Mouse (Mus musculus): Measurements from ENCODE around the gene Ppfia1. TPM values are rescaled to one million over a fixed set of nuclear protein-coding genes. Genes with fewer than 3 reads are reported as not detected.

Ppfia1 gene
- polyA plus RNA-seq, 1 experiment from 2014 or later = 35.6 TPM

DNA sequence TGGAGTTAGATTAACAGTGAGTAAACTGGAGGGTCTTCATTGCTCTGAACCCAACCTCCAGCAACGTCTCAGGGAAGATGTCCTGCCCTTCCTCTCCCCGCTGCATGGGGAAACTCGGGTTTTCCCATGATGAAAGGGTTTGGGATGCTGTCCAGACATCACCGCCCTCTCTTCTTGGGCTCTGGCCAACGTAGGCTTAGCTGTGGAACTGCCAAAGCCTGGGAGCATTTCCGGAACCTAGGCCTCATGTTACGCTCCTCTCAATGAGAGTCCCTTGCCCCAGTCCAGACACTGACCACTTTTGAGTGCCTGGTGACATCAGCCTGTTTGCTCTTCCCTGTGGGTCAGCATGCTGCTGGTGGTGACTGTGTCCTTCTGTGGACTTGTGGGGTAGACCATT is 15.9 kb upstream of the Ppfia1 start:
- Histone ChIP-seq H3K9ac (no peak overlapping the region), H3K36me3 (no peaks in the 10 kb centered on the region), H3K4me3 (no peak overlapping the region), H3K27ac (0 out of 2 replicates have a peak overlapping the region, but pooled peaks have one; percentile 39), H3K27me3 (no peaks in the 10 kb centered on the region), H3K4me2 (no peak overlapping the region), H3K4me1 (0 out of 2 replicates have a peak, but pooled peaks cover 7% of the 10 kb centered on the region), H3K9me3 (no peaks in the 10 kb centered on the region)
- peak; percentile 70 for ATAC-seq (ENCODE audit: borderline replicate concordance, extremely low read depth, low FRiP score, low TSS enrichment)
- WGBS = 25% methylated on average over 7 of the region's 7 CpGs

- H3K27ac ChIP-seq = no peak overlapping the region
- no peaks in the 10 kb centered on the region for H3K36me3 ChIP-seq
- H3K4me3 ChIP-seq = no peak overlapping the region
- H3K4me2 ChIP-seq = no peak overlapping the region
- H3K4me1 ChIP-seq = peaks cover 12% of the 10 kb centered on the region; the same call in 1 of the 2 replicates
- no peaks in the 10 kb centered on the region for H3K9me3 ChIP-seq
- no peak for ATAC-seq (ENCODE audit: borderline replicate concordance, extremely low read depth, low FRiP score, low TSS enrichment)
- no peaks in the 10 kb centered on the region for H3K27me3 ChIP-seq
- no peak overlapping the region for H3K9ac ChIP-seq
Measured at GRCm38 (mm10) chr7:144568091-144568490, 14.6 kb upstream of the Ppfia1 start.

DNA sequence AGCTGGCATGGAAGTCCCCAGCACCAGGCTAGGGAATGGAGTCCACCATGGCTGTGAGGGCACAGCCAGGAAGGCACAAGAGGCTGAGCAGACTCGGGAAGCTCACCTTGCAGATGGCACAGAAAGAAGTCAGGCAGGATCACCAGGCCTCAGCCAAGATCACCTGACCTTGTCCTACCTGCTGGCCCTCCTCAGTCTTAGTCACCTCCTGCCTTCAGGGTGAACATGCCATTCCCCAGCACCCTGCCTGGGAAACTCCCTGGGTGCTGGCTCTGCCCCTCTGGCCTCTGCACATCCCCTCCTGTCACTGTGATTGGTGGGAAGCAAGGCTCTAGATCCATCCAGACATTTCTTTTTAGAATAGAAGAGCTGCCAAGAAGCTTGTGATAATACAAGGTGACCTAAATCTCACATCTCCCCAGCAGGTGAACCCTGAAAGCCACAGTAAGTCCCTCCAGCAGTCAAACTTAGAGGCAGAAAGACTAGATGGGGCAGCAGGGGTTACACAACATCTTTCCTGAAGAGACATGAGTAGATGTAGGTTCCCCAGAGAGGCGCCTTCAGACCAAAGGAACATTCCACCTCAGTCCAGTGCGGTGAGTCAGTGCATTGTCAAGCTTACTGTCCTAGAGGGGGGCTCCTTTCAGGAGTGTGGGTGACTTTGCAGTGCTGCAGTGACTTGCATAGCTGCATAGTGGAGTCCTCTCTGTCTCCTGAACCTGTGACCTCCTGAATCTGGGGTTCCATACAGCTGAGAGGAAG is 13.6 kb upstream of the Ppfia1 start:
- no peak for ATAC-seq (ENCODE audit: borderline replicate concordance, extremely low read depth, low FRiP score, low TSS enrichment)
- peaks cover 12% of the 10 kb centered on the region; the same call in 1 of the 2 replicates for H3K4me1 ChIP-seq
- WGBS = 69% methylated on average over 3 of the region's 3 CpGs
- no peak overlapping the region for H3K4me3 ChIP-seq
- H3K9ac ChIP-seq = no peak overlapping the region
- H3K27me3 ChIP-seq = no peaks in the 10 kb centered on the region
- H3K4me2 ChIP-seq = no peak overlapping the region
- no peak overlapping the region for H3K27ac ChIP-seq
- no peaks in the 10 kb centered on the region for H3K9me3 ChIP-seq
- H3K36me3 ChIP-seq = no peaks in the 10 kb centered on the region

GRCm38 (mm10) chr7:144563456-144564155 is 10.1 kb upstream of the Ppfia1 start:
- no peak overlapping the region for H3K9ac ChIP-seq
- peak overlapping the region; percentile 54; the same call in 1 of the 2 replicates for H3K27ac ChIP-seq
- H3K9me3 ChIP-seq = no peaks in the 10 kb centered on the region
- H3K27me3 ChIP-seq = no peaks in the 10 kb centered on the region
- 49% methylated on average over 9 of the region's 9 CpGs for WGBS
- no peaks in the 10 kb centered on the region for H3K36me3 ChIP-seq
- peak; percentile 50 for ATAC-seq (ENCODE audit: borderline replicate concordance, extremely low read depth, low FRiP score, low TSS enrichment)
- no peak overlapping the region for H3K4me2 ChIP-seq
- H3K4me3 ChIP-seq = no peak overlapping the region
- H3K4me1 ChIP-seq = peaks cover 5% of the 10 kb centered on the region; the same call in 1 of the 2 replicates

GRCm38 (mm10) chr7:144562016-144562415 is 8.5 kb upstream of the Ppfia1 start:
- no peaks in the 10 kb centered on the region for H3K9me3 ChIP-seq
- H3K4me3 ChIP-seq = no peak overlapping the region
- 22% methylated on average over 3 of the region's 3 CpGs for WGBS
- no peak overlapping the region for H3K4me2 ChIP-seq
- H3K4me1 ChIP-seq = peaks cover 5% of the 10 kb centered on the region; the same call in 1 of the 2 replicates
- no peaks in the 10 kb centered on the region for H3K36me3 ChIP-seq
- no peak for ATAC-seq (ENCODE audit: borderline replicate concordance, extremely low read depth, low FRiP score, low TSS enrichment)
- H3K27me3 ChIP-seq = no peaks in the 10 kb centered on the region
- H3K27ac ChIP-seq = no peak overlapping the region
- H3K9ac ChIP-seq = no peak overlapping the region

DNA sequence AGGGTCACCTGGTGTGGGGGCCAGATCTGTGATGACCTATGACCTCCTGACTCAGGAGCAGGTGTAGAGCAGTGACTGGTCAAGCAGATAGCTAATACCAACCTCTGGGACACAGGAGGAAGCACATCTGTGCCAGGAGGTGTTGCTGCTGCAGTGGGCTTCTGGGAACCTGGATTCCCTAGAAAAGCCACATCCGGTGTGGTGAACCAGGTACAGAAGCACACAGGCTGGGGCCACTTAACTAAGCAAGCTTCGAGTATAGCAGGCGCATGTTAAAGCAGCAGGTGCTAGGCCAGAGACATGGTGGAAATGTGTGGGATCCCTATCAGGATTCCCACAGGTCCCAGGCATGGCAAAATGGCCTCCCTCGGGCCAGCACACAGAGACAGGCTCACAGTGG is 7.1 kb upstream of the Ppfia1 start:
- WGBS = 72% methylated on average over 4 of the region's 4 CpGs
- no peak for ATAC-seq (ENCODE audit: borderline replicate concordance, extremely low read depth, low FRiP score, low TSS enrichment)

GRCm38 (mm10) chr7:144558552-144558951 is 5.0 kb upstream of the Ppfia1 start:
- Histone ChIP-seq H3K36me3 (no peaks in the 10 kb centered on the region), H3K27ac (no peak overlapping the region), H3K4me2 (no peak overlapping the region), H3K9ac (no peak overlapping the region), H3K4me1 (peaks cover 9% of the 10 kb centered on the region), H3K27me3 (no peaks in the 10 kb centered on the region; the same call in 1 of the 2 replicates), H3K9me3 (no peaks in the 10 kb centered on the region), H3K4me3 (no peak overlapping the region)
- ATAC-seq (ENCODE audit: borderline replicate concordance, extremely low read depth, low FRiP score, low TSS enrichment) = no peak
- 44% methylated on average over 6 of the region's 6 CpGs for WGBS

More for the DNA sequence above, 7.1 kb upstream of the Ppfia1 start:
- peaks cover 5% of the 10 kb centered on the region; the same call in 1 of the 2 replicates for H3K4me1 ChIP-seq
- no peak overlapping the region for H3K4me2 ChIP-seq
- H3K4me3 ChIP-seq = no peak overlapping the region
- H3K27me3 ChIP-seq = no peaks in the 10 kb centered on the region; the same call in 1 of the 2 replicates
- no peak overlapping the region for H3K9ac ChIP-seq
- no peak overlapping the region for H3K27ac ChIP-seq
- H3K36me3 ChIP-seq = no peaks in the 10 kb centered on the region
- H3K9me3 ChIP-seq = no peaks in the 10 kb centered on the region

- 22% methylated on average over 8 of the region's 8 CpGs for WGBS
- no peak for ATAC-seq (ENCODE audit: borderline replicate concordance, extremely low read depth, low FRiP score, low TSS enrichment)
- Histone ChIP-seq H3K36me3 (peaks cover 24% of the 10 kb centered on the region), H3K27ac (0 out of 2 replicates have a peak overlapping the region, but pooled peaks have one; percentile 29), H3K27me3 (no peaks in the 10 kb centered on the region; the same call in 1 of the 2 replicates), H3K4me3 (peak overlapping the region; percentile 97), H3K9ac (peak overlapping the region; percentile 50), H3K4me2 (peak overlapping the region; percentile 81), H3K4me1 (peaks cover 15% of the 10 kb centered on the region), H3K9me3 (no peaks in the 10 kb centered on the region)
Measured at GRCm38 (mm10) chr7:144554123-144554472, 569 bp upstream of the Ppfia1 start.

DNA sequence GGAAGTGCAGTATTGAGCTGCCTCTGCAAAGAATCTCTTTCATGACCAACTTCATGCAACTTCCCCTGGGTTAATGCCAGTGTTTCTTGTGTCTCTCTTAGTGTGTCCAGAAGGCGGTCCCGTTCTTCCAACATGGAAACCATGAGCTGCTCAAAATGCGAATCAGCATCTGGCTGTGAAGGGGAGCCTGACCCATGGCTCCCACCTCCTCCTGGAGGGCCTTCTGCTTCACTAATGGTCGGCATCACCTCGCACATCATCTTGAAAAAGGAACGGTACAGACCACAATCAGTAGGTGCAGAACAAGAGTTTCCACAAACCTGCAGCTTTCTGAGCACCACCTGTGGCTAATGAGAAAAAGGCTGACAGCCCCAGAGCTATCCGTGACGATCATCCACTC is 1.3 kb downstream of the Ppfia1 start:
- H3K4me2 ChIP-seq = peak overlapping the region; percentile 66
- H3K4me3 ChIP-seq = peak overlapping the region; percentile 97
- H3K9ac ChIP-seq = peak overlapping the region; percentile 98
- 84% methylated on average over 8 of the region's 8 CpGs for WGBS
- no peaks in the 10 kb centered on the region for H3K9me3 ChIP-seq
- peaks cover 15% of the 10 kb centered on the region for H3K4me1 ChIP-seq
- ATAC-seq (ENCODE audit: borderline replicate concordance, extremely low read depth, low FRiP score, low TSS enrichment) = no peak
- no peak overlapping the region for H3K27ac ChIP-seq
- peaks cover 29% of the 10 kb centered on the region for H3K36me3 ChIP-seq
- H3K27me3 ChIP-seq = no peaks in the 10 kb centered on the region; the same call in 1 of the 2 replicates

GRCm38 (mm10) chr7:144550811-144551210 is 2.7 kb downstream of the Ppfia1 start:
- H3K27me3 ChIP-seq = no peaks in the 10 kb centered on the region; the same call in 1 of the 2 replicates
- H3K4me2 ChIP-seq = no peak overlapping the region
- H3K27ac ChIP-seq = no peak overlapping the region
- ATAC-seq (ENCODE audit: borderline replicate concordance, extremely low read depth, low FRiP score, low TSS enrichment) = no peak
- H3K4me3 ChIP-seq = no peak overlapping the region
- peaks cover 15% of the 10 kb centered on the region for H3K4me1 ChIP-seq
- H3K9ac ChIP-seq = no peak overlapping the region
- peaks cover 29% of the 10 kb centered on the region for H3K36me3 ChIP-seq
- H3K9me3 ChIP-seq = no peaks in the 10 kb centered on the region
- 44% methylated on average over 1 of the region's 1 CpGs for WGBS

GRCm38 (mm10) chr7:144549904-144550566 is 3.5 kb downstream of the Ppfia1 start:
- no peak for ATAC-seq (ENCODE audit: borderline replicate concordance, extremely low read depth, low FRiP score, low TSS enrichment)
- H3K27me3 ChIP-seq = no peaks in the 10 kb centered on the region
- no peaks in the 10 kb centered on the region for H3K9me3 ChIP-seq
- peaks cover 29% of the 10 kb centered on the region for H3K36me3 ChIP-seq
- no peak overlapping the region for H3K27ac ChIP-seq
- WGBS = 100% methylated on average over 2 of the region's 2 CpGs
- no peak overlapping the region for H3K4me2 ChIP-seq
- H3K9ac ChIP-seq = no peak overlapping the region
- H3K4me1 ChIP-seq = peaks cover 15% of the 10 kb centered on the region
- H3K4me3 ChIP-seq = no peak overlapping the region

All from lung, embryonic 15.5 days (tissue).